Mouse (Mus musculus) right cerebral cortex, postnatal 25 days (tissue): ENCODE measurements around the gene Ssbp3.

Experiments
- DNase-seq: peaks from one replicate; pipeline ENCODE4 v3.0.0; 2022

Ssbp3 gene

DNA sequence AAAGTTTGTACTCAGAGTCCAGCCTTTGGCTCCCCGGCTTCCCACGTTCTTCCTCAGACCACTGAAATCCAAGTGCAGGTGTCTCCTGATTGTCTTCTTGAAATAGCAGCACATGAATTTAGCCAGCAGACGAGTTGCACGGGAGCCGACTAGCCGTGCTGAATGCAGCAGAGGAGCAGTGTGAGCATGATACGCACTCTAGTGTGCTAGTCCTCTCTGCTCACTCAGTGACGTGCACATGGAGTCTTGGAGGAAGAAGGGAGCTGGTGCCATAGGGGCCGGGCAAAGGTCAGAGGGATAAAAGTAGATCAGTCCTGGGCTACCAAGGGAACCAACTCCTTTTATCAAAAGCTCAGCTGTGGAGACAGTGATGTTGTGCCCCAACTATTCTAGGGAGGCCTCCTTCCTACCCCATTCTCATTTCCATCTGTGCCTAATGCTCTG lies 103.3 kb downstream of the Ssbp3 start:
- DNase-seq: no peak

GRCm38 (mm10) chr4:107015971-107016511 lies 105.5 kb downstream of the Ssbp3 start:
- no peak for DNase-seq

- no peak for DNase-seq
Measured at GRCm38 (mm10) chr4:107017257-107017656, 106.8 kb downstream of the Ssbp3 start.

DNA sequence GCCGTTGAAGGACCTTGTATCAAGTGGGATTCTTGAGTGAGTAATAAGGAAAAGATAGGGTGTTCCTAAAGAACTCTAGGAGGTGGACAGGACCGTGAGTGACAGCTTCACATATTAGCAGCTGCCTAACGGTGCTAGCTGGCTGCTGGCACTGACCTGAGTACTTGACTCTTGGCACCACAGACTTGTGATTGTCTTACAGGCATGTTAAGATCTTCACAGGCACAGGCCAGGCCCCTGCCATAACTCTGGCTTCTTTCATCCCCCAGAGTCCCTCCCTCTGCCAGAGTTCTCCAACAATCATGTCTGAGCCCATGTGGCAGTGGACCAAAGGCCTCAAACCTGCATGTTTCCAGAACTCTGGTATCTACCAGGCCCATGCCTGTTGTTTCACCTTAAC lies 108.0 kb downstream of the Ssbp3 start:
- no peak for DNase-seq

GRCm38 (mm10) chr4:107019027-107019426 lies 108.5 kb downstream of the Ssbp3 start:
- DNase-seq: peak; percentile 61

DNA sequence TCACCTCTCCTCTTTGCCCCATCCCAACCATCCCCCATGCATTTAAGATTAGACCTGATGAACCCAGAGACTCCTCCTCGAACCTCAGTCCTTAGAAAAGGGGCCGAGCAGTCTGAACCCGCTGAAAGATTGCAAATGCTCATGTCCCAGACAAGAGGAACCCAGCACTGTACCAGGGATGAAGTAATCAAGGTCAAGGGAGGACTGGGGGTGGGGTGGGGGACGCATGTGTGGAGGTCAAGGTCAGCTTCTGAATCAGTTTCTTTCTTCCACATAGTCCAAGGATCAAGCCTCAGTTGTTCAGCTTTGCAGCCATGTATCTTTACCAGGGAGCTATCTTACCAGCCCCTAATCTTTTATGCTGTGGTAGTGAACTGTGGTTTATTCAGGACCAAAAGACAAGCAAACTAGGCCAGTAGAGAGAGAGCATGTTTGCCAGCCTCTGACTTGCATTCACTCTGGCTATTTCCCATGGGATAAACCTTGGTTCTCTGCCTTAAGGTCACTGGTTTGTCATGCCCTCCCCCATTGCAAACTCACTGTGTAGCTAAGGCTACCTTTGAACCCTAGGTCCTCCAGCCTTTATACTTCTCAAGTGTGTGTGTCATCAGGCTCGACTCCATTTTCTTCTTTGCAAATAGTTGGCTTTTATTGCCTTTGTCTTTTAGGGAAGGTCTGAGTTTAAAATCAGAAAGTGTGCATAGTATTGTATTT lies 109.9 kb downstream of the Ssbp3 start:
- DNase-seq: no peak

- DNase-seq: no peak
Measured at GRCm38 (mm10) chr4:107021464-107021863, 111.0 kb downstream of the Ssbp3 start.

DNA sequence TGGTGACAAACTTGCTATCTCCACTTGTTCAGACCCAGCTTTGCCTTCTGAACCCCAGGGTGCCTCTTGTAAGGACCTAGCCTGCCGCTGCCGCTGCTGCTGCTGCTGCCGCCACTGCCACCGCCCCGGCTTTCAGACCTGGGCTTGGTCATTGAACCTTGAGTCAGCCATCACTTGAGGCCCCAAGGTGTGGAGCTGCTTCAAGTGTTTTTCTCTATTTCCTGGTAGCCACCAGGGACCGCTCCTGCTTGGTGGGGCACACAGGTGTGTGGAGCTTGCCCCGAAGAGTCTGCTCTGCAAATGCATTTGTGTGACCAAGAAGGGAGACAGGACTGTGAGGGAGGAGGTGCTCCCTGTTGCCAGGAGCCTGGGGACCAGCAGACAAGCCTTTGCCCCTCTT lies 114.4 kb downstream of the Ssbp3 start:
- no peak for DNase-seq

DNA sequence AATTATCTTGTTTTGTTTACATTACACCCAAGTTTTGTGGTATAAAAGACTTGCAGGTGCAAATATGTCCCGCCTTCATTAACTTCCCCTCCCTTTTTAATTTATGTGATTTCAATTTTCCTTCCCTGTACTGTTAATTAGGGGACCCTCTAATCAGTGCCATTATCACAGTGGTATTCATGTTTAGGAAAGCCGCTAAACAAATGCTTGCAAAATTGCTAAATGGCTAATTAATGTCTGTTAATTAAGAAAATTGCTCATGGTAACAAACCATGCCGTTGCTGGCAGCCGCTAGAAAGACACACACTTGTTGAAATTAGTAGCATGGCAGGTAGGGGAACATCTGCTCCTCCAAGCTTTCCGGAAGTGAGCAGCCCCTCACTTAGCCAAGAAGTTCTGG lies 114.9 kb downstream of the Ssbp3 start:
- DNase-seq: no peak

- no peak for DNase-seq
Measured at GRCm38 (mm10) chr4:107026451-107026850, 116.0 kb downstream of the Ssbp3 start.

GRCm38 (mm10) chr4:107035689-107036088 lies 125.2 kb downstream of the Ssbp3 start:
- DNase-seq: no peak

- DNase-seq: no peak
Measured at GRCm38 (mm10) chr4:107036985-107037384, 126.5 kb downstream of the Ssbp3 start.

- DNase-seq: peak; percentile 34
Measured at GRCm38 (mm10) chr4:107038303-107038702, 127.8 kb downstream of the Ssbp3 start.

DNA sequence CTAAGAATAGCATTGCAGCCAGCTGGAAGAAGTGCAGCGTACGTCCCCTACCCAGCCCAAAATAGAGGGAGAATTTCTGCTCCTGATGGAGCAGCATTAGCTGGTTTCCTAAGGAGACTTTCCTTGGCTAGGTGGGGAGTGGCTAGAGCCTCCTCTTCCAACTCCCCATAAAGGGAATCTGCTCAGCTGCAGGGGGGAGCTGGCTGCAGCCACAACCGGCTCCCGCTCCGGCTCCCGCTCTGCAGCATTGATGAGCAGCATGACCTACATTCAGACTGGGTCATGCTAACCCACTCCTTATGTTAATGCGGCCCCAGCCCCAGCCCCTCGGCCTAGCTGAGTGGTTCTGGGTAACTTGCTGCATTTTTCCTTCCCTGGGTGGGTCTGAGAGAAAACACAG lies 128.8 kb downstream of the Ssbp3 start:
- no peak for DNase-seq

- DNase-seq: no peak
Measured at GRCm38 (mm10) chr4:107042304-107042703, 131.8 kb downstream of the Ssbp3 start.

DNA sequence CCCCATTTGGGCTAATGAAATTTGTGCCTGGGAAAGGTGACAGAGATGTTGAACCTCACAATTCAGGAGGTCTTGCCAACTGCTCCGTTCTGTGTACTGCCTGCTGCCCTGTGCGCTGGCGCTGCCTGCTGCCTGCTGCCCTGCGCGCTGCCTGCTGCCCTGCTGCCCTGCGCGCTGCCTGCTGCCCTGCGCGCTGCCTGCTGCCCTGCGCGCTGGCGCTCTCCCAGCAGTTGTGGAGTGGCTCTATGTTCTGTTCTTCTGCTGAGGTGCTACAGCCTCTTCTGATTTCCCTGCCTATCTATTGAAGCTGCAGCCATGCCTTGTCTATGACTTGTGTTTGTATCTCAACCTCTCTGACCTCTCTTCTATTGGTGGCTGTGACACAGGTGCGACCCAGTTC lies 134.7 kb downstream of the Ssbp3 start:
- DNase-seq: no peak

DNA sequence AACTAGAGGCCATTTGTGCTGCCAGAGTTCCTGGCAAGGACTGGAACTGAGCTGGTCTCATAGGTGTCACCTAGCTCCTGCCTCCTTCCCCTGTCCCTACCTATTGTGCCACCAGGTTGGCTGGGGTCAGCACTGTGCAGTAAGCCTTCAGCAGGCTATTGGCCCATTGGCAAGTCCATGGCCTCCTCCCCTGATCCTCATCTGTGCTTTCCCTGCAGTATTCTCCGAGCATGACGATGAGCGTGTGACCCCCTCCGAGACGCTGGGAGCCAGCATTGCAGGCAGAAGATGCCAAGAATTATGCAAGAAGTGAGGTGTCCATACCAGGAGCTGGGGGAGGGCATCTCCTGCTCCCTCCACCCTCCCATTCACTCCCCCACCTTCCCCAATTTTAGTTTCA lies 137.3 kb downstream of the Ssbp3 start:
- DNase-seq: no peak

DNA sequence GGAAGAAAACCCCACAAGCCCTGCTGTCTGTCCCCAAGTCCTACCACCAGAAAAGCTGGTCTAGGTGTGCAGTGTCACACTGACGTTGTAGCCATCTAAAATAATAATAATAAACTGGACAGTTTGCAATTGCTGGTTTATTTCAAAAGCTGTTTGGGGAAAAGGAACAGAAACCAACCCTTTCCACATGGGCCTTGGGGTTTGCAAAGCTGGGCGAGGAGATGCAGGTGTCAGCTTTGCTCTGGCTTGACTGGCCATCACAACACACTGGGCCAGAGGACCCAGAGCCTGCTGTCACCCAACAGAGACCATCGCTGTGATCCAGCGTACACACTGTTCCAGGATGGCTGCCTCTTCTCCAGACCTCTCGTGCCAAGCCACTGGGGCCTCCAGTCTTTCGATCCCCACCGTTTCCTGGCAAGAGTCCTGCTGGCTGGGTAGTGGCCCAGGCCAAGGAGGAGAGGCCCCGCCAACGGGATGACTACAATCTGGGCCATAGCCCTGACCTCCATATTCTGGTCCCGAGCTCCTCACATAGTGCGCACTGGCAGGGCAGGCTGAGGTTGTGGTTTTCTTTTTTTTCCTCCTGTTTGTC lies 138.2 kb downstream of the Ssbp3 start:
- no peak for DNase-seq

GRCm38 (mm10) chr4:107051889-107052288 lies 141.4 kb downstream of the Ssbp3 start:
- no peak for DNase-seq

DNA sequence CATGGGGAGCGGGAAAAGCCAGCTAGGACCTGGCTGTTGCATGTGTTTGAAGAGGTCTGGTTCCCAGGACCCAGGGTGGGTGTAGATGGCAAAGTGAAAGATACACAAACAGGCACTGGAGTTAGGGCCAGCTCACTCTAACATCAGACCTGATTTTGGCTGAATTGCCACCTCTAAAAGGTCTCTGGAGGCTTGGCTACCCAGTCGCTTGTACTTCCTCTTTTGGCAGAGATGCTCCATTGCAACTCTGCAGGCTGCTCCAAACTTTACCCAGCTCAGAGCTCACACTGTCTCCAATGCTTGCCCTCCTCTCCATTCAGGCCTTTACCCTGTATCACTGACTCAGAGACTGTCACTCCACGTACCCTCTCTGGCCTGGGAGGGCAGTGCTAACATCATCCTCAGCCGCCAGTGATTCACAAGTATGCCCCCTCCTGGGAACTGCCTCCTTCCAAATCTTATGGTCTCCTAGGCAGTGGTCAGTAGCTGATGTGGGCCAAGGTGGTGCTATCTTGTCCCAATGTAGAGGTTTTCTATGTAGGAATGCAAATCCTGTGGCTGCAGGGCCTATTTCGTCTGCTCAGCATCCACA lies 142.6 kb downstream of the Ssbp3 start:
- no peak for DNase-seq

GRCm38 (mm10) chr4:107056088-107056487 lies 145.6 kb downstream of the Ssbp3 start:
- DNase-seq: no peak

GRCm38 (mm10) chr4:107058346-107058745 lies 147.8 kb downstream of the Ssbp3 start:
- DNase-seq: no peak

GRCm38 (mm10) chr4:107058781-107059180 lies 148.3 kb downstream of the Ssbp3 start:
- no peak for DNase-seq

DNA sequence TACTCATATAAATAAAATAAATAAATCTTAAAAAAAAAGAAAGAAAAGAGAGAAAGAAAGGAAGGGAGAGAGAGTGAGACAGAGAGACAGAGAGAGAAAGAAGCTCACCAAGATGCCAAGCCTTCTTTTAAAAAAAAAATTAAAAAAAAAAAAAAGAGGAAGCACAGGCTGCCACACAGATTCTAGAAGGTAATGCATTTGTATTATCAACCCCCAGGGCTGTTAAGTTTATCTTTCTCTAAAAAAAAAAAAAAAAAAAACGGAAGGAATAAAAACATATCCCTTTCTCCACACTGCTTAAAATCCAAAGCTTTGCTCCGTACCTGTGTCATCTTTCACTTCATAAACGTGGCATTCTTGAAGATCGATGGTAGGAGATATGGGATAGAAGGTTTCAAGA lies 151.1 kb downstream of the Ssbp3 start:
- no peak for DNase-seq
